Mouse (Mus musculus) mature B cell (primary cell): ENCODE results near the gene Glis3.

Experiments
- in situ Hi-C: fragments of 300-500 bp; cut with MboI; formaldehyde crosslinking; loops from 2 replicates; pipeline ENCODE4 v1.14.3; 2019

The Glis3 gene

DNA sequence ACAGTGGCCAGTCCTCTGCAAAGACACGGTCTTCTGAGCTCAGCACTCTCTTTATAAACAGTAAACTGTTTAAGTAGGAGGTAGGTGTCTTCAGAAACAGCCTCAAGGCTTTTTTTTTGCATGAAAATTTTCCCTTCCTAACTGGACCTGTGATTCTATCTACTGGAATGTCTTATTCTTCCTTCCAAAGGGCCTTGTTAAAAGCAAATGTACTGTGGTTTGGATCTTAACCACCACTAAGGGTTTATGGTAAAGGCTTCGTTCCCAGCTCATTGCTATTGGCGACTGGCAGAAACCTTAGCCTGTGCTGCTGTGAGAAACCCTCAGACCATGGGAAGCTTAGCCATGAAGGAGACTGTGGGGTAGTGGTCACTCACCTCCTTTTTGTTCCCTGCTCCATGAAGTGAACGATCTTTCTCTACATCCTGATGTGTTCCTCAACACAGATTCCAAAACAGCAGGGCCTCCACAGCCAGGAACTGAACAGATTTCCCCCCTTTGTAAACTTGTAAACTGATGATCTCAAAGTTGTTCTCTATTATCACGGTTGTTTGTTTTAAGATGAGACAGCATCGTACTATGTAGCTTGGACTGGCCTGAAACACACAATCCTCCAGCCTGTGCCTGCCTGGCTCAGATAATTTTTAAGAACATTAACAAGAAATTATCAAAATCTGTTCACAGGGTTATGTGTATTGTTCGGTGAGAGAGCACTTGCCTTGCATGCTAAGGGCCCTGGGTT, 88.0 kb downstream of the Glis3 start:
- in situ Hi-C loops: no loop called here

DNA sequence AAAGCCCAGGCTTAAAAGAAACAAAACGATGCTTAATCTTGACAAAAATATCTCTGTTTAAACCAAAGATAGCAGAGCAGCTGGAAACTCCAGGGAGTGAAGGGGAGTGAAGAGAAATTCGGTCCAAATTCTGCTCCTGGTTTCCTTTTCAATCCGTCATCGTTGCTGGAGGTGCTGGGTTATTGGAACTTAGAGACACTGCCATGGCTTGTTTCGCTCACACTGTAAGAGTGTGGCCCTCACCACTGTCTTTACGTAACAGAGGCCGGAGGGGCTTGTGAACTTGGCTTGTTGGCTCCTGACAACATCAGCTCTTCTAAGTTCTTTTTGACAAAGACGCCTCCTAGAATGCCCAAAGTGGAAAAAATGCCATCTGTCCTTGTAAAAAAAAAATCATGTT, 99.4 kb downstream of the Glis3 start:
- in situ Hi-C loops: no loop called here

GRCm38 (mm10) chr19:28579724-28580375, 100.0 kb downstream of the Glis3 start:
- in situ Hi-C loops: no loop called here

DNA sequence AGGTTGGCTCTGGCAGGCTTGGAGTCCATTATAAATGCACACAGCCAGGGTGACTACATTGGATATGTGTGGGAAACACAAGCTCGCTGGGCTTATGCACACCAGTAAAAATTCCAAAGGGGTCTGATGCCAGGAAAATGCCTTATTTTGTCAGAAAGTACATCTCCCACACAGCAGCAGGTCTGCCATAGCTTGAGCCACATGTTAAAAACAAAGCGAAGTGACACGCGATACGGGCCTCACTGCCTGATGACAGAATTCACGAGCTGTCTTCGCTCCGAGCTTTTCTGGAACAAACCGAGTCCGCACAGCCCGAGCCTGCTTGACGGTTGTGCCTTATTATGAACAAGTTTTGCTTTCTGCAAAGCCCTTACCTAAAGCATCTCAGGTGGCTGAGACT, 102.9 kb downstream of the Glis3 start:
- in situ Hi-C loops: no loop called here

DNA sequence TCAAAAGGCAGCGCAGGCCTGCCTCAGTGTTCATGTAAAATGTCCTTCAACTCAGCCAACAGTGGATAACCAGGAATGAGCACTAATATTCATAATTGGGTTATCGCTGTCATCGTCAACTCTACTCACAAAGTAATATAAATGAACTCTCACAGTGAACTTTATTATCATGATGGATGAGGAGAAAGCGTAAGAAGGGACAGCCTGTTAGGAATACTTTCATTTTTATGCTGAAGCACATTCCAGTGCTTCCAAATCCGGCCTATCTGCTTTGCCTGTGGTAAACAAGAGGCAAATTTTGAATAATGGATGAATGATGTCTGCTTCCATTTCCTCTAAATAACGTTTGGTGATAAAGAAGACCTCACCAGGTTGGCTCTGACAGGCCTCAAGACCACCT, 103.3 kb downstream of the Glis3 start:
- in situ Hi-C loops: no loop called here

- in situ Hi-C loops: no loop called here
Measured at GRCm38 (mm10) chr19:28573641-28574040, 106.2 kb downstream of the Glis3 start.

DNA sequence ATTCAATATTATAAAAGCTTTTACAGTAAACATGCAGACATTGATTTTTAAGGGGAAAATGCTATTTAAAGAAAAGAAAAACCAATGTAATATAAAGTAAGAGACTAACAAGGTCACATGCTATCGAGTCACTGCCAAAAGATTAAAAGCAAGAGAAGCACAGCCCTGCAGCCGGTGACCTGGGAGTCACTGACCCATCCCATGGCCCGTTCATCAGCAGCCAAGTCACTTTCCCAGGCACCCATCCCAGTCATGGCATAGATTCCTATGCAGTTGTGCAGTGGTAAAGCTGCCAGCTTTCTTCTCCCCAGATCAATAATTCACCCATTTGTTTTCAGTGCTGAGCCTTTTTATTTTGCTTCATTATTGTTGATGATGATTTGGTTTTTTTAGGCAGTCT, 110.0 kb downstream of the Glis3 start:
- in situ Hi-C loops: no loop called here

GRCm38 (mm10) chr19:28567100-28567499, 112.8 kb downstream of the Glis3 start:
- in situ Hi-C loops: no loop called here

GRCm38 (mm10) chr19:28566554-28566953, 113.3 kb downstream of the Glis3 start:
- in situ Hi-C loops: no loop called here

- in situ Hi-C loops: no loop called here
Measured at GRCm38 (mm10) chr19:28561697-28562002, 118.2 kb downstream of the Glis3 start.

DNA sequence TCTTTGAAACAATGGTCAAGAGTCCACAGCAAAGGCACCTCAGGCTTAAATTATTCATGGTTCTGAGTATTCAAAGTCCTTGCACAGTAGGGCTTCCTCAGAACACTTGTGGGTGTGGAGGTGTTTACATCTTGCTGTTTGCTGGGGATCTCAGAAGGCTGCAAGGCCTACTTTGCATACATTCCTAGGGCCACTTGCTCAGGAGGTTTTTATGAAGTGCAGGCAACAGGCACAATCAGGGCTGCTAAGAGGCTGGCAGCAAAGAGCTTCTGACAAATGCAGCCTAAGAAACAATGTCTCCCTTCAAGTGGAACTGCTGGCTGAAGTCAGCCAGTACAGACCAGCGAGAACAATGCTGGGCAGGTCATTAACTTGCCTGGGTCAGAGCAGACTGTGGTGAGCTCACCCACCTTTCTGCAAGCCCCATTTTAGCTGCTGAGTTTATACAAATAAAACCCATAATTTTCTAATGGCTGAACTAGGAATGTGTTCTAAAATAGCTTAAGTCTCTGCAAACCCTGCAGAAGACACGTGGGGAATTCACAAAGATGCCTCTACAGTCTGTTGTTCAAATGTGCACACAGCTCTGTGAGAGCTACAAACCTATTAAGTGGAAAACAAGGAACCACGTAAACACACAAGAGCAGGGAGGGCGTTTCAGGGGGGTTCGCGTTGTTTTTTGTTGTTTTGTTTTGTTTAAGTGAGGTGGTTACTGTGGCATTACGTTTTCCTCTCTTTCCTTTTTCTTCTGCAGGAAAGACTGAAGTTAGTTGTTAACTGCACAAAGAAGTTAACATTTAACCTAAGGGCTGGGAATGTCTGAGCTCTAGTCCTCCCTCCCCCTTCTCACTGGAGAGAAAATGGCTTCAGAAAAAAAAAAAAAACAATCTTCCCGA, 118.8 kb downstream of the Glis3 start:
- in situ Hi-C loops: no loop called here

DNA sequence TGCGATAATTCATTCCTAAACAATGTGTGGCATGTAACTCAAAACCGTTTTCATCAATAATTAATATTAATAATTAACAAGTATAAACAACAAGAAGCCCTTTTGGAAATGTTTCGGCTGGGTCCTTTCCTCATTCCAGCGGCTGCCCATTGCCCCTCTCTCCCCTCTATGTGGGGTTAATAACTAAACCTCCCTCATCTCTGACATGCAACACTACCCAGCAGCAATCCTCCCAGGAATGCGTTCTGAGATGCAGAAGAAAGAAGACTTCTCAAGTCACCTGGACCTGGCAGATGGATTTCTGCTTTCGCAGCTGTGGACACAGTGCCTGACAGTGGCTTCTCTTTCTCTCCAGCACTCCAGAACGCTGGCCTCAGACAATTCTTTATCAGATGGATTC, 120.0 kb downstream of the Glis3 start:
- in situ Hi-C loops: no loop called here

DNA sequence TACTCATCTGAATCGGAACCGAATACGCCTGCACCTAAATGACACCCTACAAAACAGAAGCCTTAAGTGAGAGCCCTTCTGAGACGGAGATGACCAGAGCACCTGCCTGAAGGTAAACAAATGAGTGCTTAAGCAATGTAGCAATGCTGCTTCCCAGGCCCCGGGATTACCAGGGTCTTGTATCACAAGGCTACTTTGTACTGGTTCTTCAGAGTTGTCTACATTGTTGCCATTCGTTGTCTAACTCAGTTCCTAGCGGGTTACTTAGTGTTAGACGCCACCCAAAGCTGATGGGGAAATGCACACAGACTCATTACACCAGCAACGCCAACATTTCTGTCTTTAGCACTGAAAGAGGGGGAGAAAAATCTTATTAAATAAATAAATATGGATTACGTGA, 120.5 kb downstream of the Glis3 start:
- in situ Hi-C loops: no loop called here

- in situ Hi-C loops: no loop called here
Measured at GRCm38 (mm10) chr19:28558661-28559060, 121.2 kb downstream of the Glis3 start.

DNA sequence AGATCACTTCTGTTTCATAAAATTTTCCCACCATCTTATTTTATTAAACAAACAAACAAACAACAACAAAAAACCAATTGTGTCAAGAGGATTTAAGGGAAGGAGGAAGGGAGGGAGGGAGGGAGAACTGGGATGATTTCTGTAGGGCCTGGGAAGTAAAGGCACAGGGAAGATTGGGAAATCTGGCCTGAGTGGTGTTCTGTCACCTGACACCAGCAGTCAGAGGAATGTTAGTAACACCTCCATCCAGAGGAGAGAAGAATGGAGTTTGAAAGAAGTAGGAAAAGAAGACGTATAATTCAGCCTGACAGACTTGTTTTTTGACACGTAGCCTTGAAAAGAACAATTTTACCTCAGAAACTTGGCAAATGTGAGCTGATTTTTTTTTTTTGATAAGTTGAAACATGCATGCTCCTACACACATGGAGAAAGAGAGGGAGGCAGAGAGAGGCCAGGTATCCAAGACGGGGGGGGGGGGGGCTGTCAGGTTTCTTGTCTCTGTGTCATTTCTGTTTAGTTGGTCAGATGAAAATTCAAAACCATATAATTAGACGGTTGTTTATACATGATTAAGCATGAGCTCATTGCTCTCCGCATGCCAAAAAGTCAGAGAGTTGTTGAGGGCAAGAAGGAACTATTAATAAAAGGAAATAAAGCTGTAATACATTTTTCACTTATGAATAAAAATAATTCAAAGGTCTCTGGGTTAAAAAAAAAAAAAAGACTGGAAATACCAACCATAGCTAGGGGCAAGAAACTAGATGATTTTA, 122.1 kb downstream of the Glis3 start:
- in situ Hi-C loops: no loop called here

DNA sequence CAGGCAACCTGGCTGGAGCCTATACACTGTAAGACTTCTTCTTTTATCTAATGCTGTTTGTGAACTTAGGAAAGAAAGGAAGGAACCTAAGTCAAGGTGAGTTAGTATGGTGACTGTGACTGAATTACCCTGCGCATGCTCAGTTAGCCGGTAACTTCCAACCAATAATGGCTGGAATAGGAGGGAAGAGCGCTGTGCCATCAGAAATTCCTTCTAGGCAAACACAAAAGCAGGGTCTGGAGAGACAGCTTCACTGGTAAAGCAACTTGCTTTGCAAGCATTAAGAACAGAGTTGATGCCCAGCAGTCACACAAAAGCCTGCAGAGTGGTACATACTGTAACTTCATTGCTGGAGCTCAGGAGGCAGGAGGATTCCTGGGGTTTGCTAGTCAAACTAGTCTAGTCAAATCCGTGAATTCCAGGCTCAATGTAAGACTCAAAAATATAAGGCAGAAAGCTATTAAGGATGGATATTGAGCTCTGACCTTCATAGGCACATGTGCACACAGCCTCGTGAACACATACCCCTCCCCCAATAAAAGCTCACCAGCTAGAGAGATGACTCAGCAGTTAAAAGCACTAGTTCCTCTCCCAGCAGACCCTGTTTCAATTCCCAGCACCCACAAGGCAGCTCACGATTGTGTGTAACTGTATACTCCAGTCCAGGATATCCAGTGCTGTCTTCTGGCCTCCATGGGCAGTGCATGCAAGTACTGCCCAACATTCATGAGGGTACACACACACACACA, 124.5 kb downstream of the Glis3 start:
- in situ Hi-C loops: no loop called here

DNA sequence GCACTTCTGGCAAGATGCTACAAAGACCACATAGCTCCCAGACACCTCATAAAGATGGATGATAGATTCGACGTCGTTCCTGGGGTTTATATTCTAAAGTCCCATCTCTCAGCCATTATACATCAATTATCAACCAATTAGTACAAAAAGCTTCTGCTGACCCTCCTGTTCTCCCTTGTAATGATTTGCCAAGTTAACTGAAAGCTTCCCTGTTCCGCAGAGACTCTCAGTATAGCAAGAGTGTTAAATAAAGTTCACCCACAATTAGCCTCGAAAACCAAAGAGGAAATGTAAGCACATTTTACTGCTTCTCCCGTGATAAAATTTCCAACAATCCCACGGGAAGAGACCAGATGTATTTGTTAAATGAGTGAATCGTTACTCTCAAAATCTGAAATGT, 129.3 kb downstream of the Glis3 start:
- in situ Hi-C loops: no loop called here

DNA sequence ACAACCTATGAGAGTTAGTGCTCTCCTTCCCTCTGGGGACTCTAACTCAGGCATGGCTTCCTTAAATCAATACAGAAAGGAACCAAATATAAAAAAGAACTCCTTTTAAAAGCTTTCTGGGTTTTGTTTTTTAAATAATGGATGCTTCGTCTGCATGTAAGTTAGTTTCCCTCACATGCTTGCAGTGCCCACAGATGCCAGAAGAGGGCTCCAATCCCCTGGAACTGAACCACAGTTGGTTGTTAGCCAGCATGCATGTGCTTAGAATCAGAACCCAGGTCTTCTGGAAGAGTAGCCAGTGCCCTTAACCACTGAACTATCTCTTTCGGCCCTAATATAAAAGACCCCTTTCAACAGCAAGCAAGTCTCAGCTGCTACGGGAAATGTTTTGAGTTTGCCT, 132.9 kb downstream of the Glis3 start:
- in situ Hi-C loops: no loop called here

- in situ Hi-C loops: no loop called here
Measured at GRCm38 (mm10) chr19:28545493-28545892, 134.4 kb downstream of the Glis3 start.

DNA sequence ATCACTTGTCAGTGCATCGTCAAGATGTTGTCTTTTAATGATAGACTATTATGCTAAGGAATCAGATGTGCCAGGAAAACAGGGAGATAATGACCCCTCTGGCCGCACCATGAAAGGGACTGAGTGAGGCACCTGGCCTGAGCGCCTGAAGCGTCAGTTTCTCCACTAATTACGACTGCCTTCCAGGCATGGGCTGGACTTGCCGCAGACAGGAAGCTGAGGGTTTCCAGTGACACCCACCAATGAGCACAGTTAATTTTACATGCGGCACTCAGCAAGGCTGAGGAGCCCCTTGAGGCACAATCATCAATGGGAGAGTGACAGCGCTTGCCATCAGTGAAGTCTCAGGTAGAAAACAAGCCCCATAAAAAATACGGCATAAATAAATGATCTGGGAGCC, 141.1 kb downstream of the Glis3 start:
- in situ Hi-C loops: no loop called here

DNA sequence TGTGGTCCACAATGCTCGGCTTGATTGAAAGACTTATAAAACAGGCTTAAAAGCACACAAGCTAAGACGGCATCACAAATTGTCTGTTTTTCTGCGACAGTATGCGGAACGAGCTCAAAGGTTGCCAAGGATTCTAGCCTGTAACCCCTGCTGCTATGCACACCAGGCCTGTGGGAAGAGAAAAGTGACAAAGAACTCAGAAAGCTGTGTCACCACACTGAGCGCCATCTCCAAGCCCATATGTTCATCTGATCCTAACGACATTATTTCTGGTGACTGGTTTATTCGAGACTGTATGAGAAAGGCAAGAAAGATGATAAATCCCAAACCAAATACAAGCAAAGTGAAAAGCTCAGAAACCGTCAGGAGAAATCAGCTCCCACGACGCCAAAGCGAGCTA, 144.9 kb downstream of the Glis3 start:
- in situ Hi-C loops: no loop called here
